Mouse (Mus musculus) CH12.LX (cell line): ENCODE results near the gene Gm20431. TPM values are rescaled to one million over a fixed set of nuclear protein-coding genes. Genes with fewer than 3 reads are reported as not detected.
A peak's percentile ranks its signal among the peaks of the same experiment; 100 is the strongest.

Experiments used
- DNase-seq: peaks from one replicate; pipeline ENCODE4 v3.0.0-alpha.2; 2013; ENCODE audit errors: extremely low read depth
- H3K27ac ChIP-seq: 2 replicates; pipeline ENCODE4 v1.5.1; 2012; ENCODE audit warnings: low read depth, mild to moderate bottlenecking, control low read depth, moderate library complexity; ENCODE audit not compliant: insufficient read depth
- H3K27me3 ChIP-seq: replicated peaks from 2 replicates; pipeline ENCODE3; 2012; ENCODE audit warnings: inconsistent platforms
- H3K36me3 ChIP-seq, 2 experiments: replicated peaks in 1 of 2; 2 replicates each; pipeline versions ENCODE3 to v1.6.1; 2012; ENCODE audit warnings: inconsistent platforms in 1 of 2, low read length in 1 of 2, mild to moderate bottlenecking in 1 of 2, mixed read lengths in 1 of 2, moderate library complexity in 1 of 2; ENCODE audit not compliant: control insufficient read depth in 1 of 2, insufficient read depth in 1 of 2
- H3K4me1 ChIP-seq, 2 experiments: 2 replicates each; pipeline ENCODE4 v1.6.1; 2012; ENCODE audit warnings: inconsistent platforms in 1 of 2, moderate library complexity in 1 of 2; ENCODE audit not compliant: insufficient read depth in 2 of 2, control insufficient read depth in 1 of 2
- H3K4me2 ChIP-seq: 2 replicates; pipeline ENCODE4 v1.6.1; 2012; ENCODE audit warnings: low read depth, mild to moderate bottlenecking, control low read depth; ENCODE audit not compliant: poor library complexity, insufficient read depth, severe bottlenecking
- H3K4me3 ChIP-seq, 3 experiments: fragments of 150-350 bp in 1 of 3; sonication (generic) in 1 of 3; replicated peaks in 1 of 3; 2 replicates each; pipeline versions ENCODE3 to v1.5.1; 2011 to 2012; ENCODE audit warnings: low read depth in 2 of 3, low read length in 2 of 3, mild to moderate bottlenecking in 2 of 3, moderate library complexity in 2 of 3, control low read depth in 1 of 3, improper control_type of control experiment in 1 of 3, inconsistent platforms in 1 of 3, mixed read lengths in 1 of 3; ENCODE audit not compliant: poor library complexity in 1 of 3
- H3K79me2 ChIP-seq: replicated peaks from 2 replicates; pipeline ENCODE4 v1.6.1; 2012; ENCODE audit warnings: mild to moderate bottlenecking, moderate library complexity; ENCODE audit not compliant: control insufficient read depth, poor library complexity, insufficient read depth, severe bottlenecking; ENCODE audit errors: extremely low read depth
- H3K9ac ChIP-seq: 2 replicates; pipeline ENCODE4 v1.6.1; 2012; ENCODE audit warnings: low read depth, mild to moderate bottlenecking, control low read depth, moderate library complexity; ENCODE audit not compliant: insufficient read depth
- H3K9me3 ChIP-seq: replicated peaks from 2 replicates; pipeline ENCODE3; 2012; ENCODE audit warnings: low read length, inconsistent platforms, mixed read lengths
- BHLHE40 ChIP-seq: IDR thresholded peaks from 2 replicates; pipeline ENCODE4 v1.6.1; 2011; ENCODE audit warnings: mild to moderate bottlenecking, low read depth, low read length, improper control_type of control experiment
- CHD1 ChIP-seq: IDR thresholded peaks from 2 replicates; pipeline ENCODE4 v1.6.1; 2012; ENCODE audit warnings: low read depth, low read length, improper control_type of control experiment, inconsistent platforms
- CTCF ChIP-seq, 2 experiments: IDR thresholded peaks in 1 of 2; conservative IDR thresholded peaks in 1 of 2; 2 replicates each; pipeline ENCODE4 v1.5.1; 2011 to 2012; ENCODE audit warnings: low read depth in 2 of 2, low read length in 2 of 2, improper control_type of control experiment in 1 of 2, inconsistent platforms in 1 of 2, mild to moderate bottlenecking in 1 of 2, moderate library complexity in 1 of 2
- EP300 ChIP-seq: IDR thresholded peaks from 2 replicates; pipeline ENCODE4 v1.6.1; 2011; ENCODE audit warnings: low read length, improper control_type of control experiment
- ETS1 ChIP-seq: conservative IDR thresholded peaks from 2 replicates; pipeline ENCODE4 v1.6.1; 2012; ENCODE audit warnings: low read depth, mild to moderate bottlenecking, inconsistent platforms, low read length, improper control_type of control experiment, moderate library complexity
- HCFC1 ChIP-seq: IDR thresholded peaks from 2 replicates; pipeline ENCODE4 v1.6.1; 2012; ENCODE audit warnings: low read depth, mild to moderate bottlenecking, inconsistent platforms, low read length, improper control_type of control experiment
- JUN ChIP-seq: IDR thresholded peaks from 2 replicates; pipeline ENCODE4 v1.6.1; 2011; ENCODE audit warnings: low read depth, mild to moderate bottlenecking, low read length, improper control_type of control experiment, moderate library complexity; ENCODE audit not compliant: insufficient read depth
- JUND ChIP-seq: conservative IDR thresholded peaks from 2 replicates; pipeline ENCODE4 v1.6.1; 2011; ENCODE audit warnings: low read depth, low read length, improper control_type of control experiment
- MAZ ChIP-seq: IDR thresholded peaks from 2 replicates; pipeline ENCODE4 v1.6.1; 2012; ENCODE audit warnings: low read depth, mild to moderate bottlenecking, inconsistent platforms, low read length, improper control_type of control experiment, moderate library complexity
- MEF2A ChIP-seq: IDR thresholded peaks from 2 replicates; pipeline ENCODE4 v1.6.1; 2014; ENCODE audit warnings: low read depth, mild to moderate bottlenecking, inconsistent platforms, low read length, improper control_type of control experiment, borderline replicate concordance
- MYC ChIP-seq: IDR thresholded peaks from 2 replicates; pipeline ENCODE4 v1.6.1; 2011; ENCODE audit warnings: low read depth, mild to moderate bottlenecking, improper control_type of control experiment, low read length
- POLR2A ChIP-seq: IDR thresholded peaks from 2 replicates; pipeline ENCODE4 v1.6.1; 2011; ENCODE audit warnings: low read depth, mild to moderate bottlenecking, improper control_type of control experiment, low read length
- POLR2AphosphoS2 ChIP-seq: IDR thresholded peaks from 2 replicates; pipeline ENCODE4 v1.6.1; 2011; ENCODE audit warnings: low read depth, low read length, improper control_type of control experiment
- RAD21 ChIP-seq: IDR thresholded peaks from 2 replicates; pipeline ENCODE4 v1.6.1; 2011; ENCODE audit warnings: low read depth, mild to moderate bottlenecking, low read length, improper control_type of control experiment, moderate library complexity
- RCOR1 ChIP-seq: conservative IDR thresholded peaks from 2 replicates; pipeline ENCODE4 v1.6.1; 2012; ENCODE audit warnings: low read depth, mild to moderate bottlenecking, inconsistent platforms, low read length, improper control_type of control experiment
- SMC3 ChIP-seq: IDR thresholded peaks from 2 replicates; pipeline ENCODE4 v1.6.1; 2011; ENCODE audit warnings: low read depth, low read length, improper control_type of control experiment
- TBP ChIP-seq: conservative IDR thresholded peaks from 2 replicates; pipeline ENCODE4 v1.6.1; 2011; ENCODE audit warnings: low read depth, low read length, improper control_type of control experiment
- UBTF ChIP-seq: IDR thresholded peaks from 2 replicates; pipeline ENCODE4 v1.6.1; 2012; ENCODE audit warnings: low read depth, mild to moderate bottlenecking, inconsistent platforms, low read length, improper control_type of control experiment, moderate library complexity
- ZC3H11A ChIP-seq: IDR thresholded peaks from 2 replicates; pipeline ENCODE4 v1.6.1; 2012; ENCODE audit warnings: low read depth, mild to moderate bottlenecking, inconsistent platforms, low read length, improper control_type of control experiment
- ZKSCAN1 ChIP-seq: IDR thresholded peaks from 2 replicates; pipeline ENCODE4 v1.6.1; 2012; ENCODE audit warnings: low read depth, inconsistent platforms, low read length, improper control_type of control experiment, borderline replicate concordance
- ZMIZ1 ChIP-seq: IDR thresholded peaks from 2 replicates; pipeline ENCODE4 v1.6.1; 2012; ENCODE audit warnings: low read depth, mild to moderate bottlenecking, inconsistent platforms, low read length, improper control_type of control experiment
- ZNF384 ChIP-seq: IDR thresholded peaks from 2 replicates; pipeline ENCODE4 v1.6.1; 2012; ENCODE audit warnings: low read depth, low read length, improper control_type of control experiment, inconsistent platforms
- dilution Hi-C: fragments of 300-500 bp; cut with MboI; formaldehyde crosslinking; loops from 2 replicates; pipeline ENCODE4 v1.14.3; 2020; ENCODE audit warnings: low sequenced_read_pairs; ENCODE audit not compliant: extremely low pct_unique_long_range_greater_than_20kb, extremely low pct_ligation_motif_present
- in situ Hi-C: fragments of 300-500 bp; cut with MboI; formaldehyde crosslinking; loops from 3 replicates; pipeline ENCODE4 v1.14.3; 2019; ENCODE audit warnings: low sequenced_read_pairs, low pct_ligation_motif_present, low pct_unique_long_range_greater_than_20kb, mixed read lengths
- polyA plus RNA-seq: library from polyadenylated mRNA; unstranded; fragments of >175 nt; gene quantifications from 2 replicates; pipeline ENCODE4 v1.2.1, GENCODE M21; 2012; ENCODE audit warnings: low read depth; ENCODE audit not compliant: insufficient read length
- total RNA-seq, 2 experiments: library from RNA; depleted of rRNA; stranded (reverse); fragments of 300-350 nt in 1 of 2; fragments of >200 nt in 1 of 2; gene quantifications; 2 replicates each; pipeline ENCODE4 v1.2.3; 2012 to 2014

Gm20431 gene
- total and polyA plus RNA-seq, 3 experiments, result 2.4 to 15.0 TPM; not detected in 1

GRCm38 (mm10) chr2:167640279-167640678 is 21.0 kb downstream of the Gm20431 start:
- peaks cover 3 to 6% of the 10 kb centered on the region in 2 experiments for H3K4me1 ChIP-seq
- peaks cover 16 to 27% of the 10 kb centered on the region in 2 experiments for H3K36me3 ChIP-seq
- H3K27me3 ChIP-seq, result no peaks in the 10 kb centered on the region
- H3K27ac ChIP-seq, result no peak overlapping the region
- DNase-seq, result no peak
- in situ Hi-C loops (loop anchor here (5.0 kb wide), 1 partner anchor 37 kb away; no protein-coding TSS in a partner anchor), dilution Hi-C loops (no loop called here)
- no peak overlapping the region for H3K4me2 ChIP-seq
- no peak overlapping the region for H3K4me3 ChIP-seq
- H3K9me3 ChIP-seq, result peaks cover 3% of the 10 kb centered on the region
- H3K79me2 ChIP-seq, result no peaks in the 10 kb centered on the region
- TF ChIP-seq JUN (no peak), CHD1 (no peak), RCOR1 (no peak), SMC3 (peak; percentile 46), CTCF (conservative IDR thresholded peaks at IDR 0.05 in 1 of 2, IDR thresholded peaks at IDR 0.05 in 1 of 2; ENCODE audit: low read depth in 2 of 2, low read length in 2 of 2) (peak; percentile 55 to 63), ZMIZ1 (no peak), RAD21 (peak; percentile 27)
- no peak overlapping the region for H3K9ac ChIP-seq

- H3K4me3 ChIP-seq, result peak overlapping the region in 1 of 3 experiments; percentile 42
- in situ Hi-C loops, result no loop called here
- no peak for DNase-seq
- TF ChIP-seq MAZ (no peak), EP300 (0 out of 2 replicates have a peak, but pooled peaks have one; percentile 40), ZNF384 (peak; percentile 70)
- peaks cover 15% of the 10 kb centered on the region for H3K79me2 ChIP-seq
- no peak overlapping the region for H3K9ac ChIP-seq
- dilution Hi-C loops, result no loop called here
- peaks cover 11 to 30% of the 10 kb centered on the region in 2 experiments for H3K4me1 ChIP-seq
- no peaks in the 10 kb centered on the region for H3K27me3 ChIP-seq
- no peaks in the 10 kb centered on the region for H3K36me3 ChIP-seq
- H3K27ac ChIP-seq, result no peak overlapping the region
- peak overlapping the region; percentile 55; the same call in 1 of the 2 replicates for H3K4me2 ChIP-seq
- H3K9me3 ChIP-seq, result peaks cover 3% of the 10 kb centered on the region
Measured at GRCm38 (mm10) chr2:167634865-167635512, 26.3 kb downstream of the Gm20431 start.

- no peak overlapping the region for H3K27ac ChIP-seq
- peak; percentile 100 for DNase-seq
- dilution Hi-C loops (no loop called here), in situ Hi-C loops (no loop called here)
- H3K4me2 ChIP-seq, result peak overlapping the region; percentile 88
- H3K4me1 ChIP-seq, result peaks cover 16 to 36% of the 10 kb centered on the region in 2 experiments
- H3K27me3 ChIP-seq, result no peaks in the 10 kb centered on the region
- H3K79me2 ChIP-seq, result peaks cover 22% of the 10 kb centered on the region
- H3K9ac ChIP-seq, result peak overlapping the region; percentile 66
- peaks cover 0 to 5% of the 10 kb centered on the region in 2 experiments for H3K36me3 ChIP-seq
- H3K4me3 ChIP-seq, result peak overlapping the region; percentile 8 to 86 (median 68)
- H3K9me3 ChIP-seq, result peaks cover 3% of the 10 kb centered on the region
- peak; percentile 52 for TF ChIP-seq BHLHE40
- no peak for TF ChIP-seq CHD1
- peak; percentile 99 for TF ChIP-seq HCFC1
- no peak for TF ChIP-seq ZMIZ1
- peak; percentile 65 for TF ChIP-seq POLR2A
- peak; percentile 75; the same call in 1 of the 2 replicates for TF ChIP-seq MYC
- no peak for TF ChIP-seq ZC3H11A
- TF ChIP-seq CTCF (conservative IDR thresholded peaks at IDR 0.05 in 1 of 2, IDR thresholded peaks at IDR 0.05 in 1 of 2; ENCODE audit: low read depth in 2 of 2, low read length in 2 of 2), result no peak
- peak; percentile 94 for TF ChIP-seq ETS1
- peak; percentile 99 for TF ChIP-seq MAZ
- no peak for TF ChIP-seq ZKSCAN1
- no peak for TF ChIP-seq JUN
- TF ChIP-seq RAD21, result no peak
- no peak for TF ChIP-seq JUND
- no peak for TF ChIP-seq UBTF
- TF ChIP-seq TBP, result peak; percentile 62; the same call in 1 of the 2 replicates
- TF ChIP-seq MEF2A, result no peak
- TF ChIP-seq ZNF384, result no peak
- no peak for TF ChIP-seq EP300
- no peak; the same call in 1 of the 2 replicates for TF ChIP-seq POLR2AphosphoS2
Measured at GRCm38 (mm10) chr2:167634338-167634770, 26.9 kb downstream of the Gm20431 start.
